Mouse (Mus musculus): Measurements from ENCODE around the gene Ltbr. TPM values are rescaled to one million over a fixed set of nuclear protein-coding genes. Genes with fewer than 3 reads are reported as not detected.
"Not testable (repeated sequence)": the region's sequence is repeated elsewhere in the genome, so short reads cannot be mapped to it uniquely, and the experiment has no call there.

Gene Ltbr
- polyA plus RNA-seq, 1 experiment, result 10.9 TPM

- no peak overlapping the region for H3K27ac ChIP-seq (ENCODE audit: control insufficient read depth, insufficient read depth, low read depth, low read length)
- no peaks in the 10 kb centered on the region for H3K27me3 ChIP-seq (ENCODE audit: control insufficient read depth, insufficient read depth, low read length)
- peaks cover 7% of the 10 kb centered on the region for H3K36me3 ChIP-seq (ENCODE audit: control insufficient read depth, insufficient read depth, low read length)
- TF ChIP-seq CTCF (IDR thresholded peaks at IDR 0.05; ENCODE audit: control insufficient read depth, insufficient read depth, insufficient replicate concordance, low read depth, low read length) (no peak), POLR2A (IDR thresholded peaks at IDR 0.05; ENCODE audit: control insufficient read depth, low read depth, low read length) (no peak)
- H3K4me3 ChIP-seq (ENCODE audit: control insufficient read depth, low read depth, low read length), result peak overlapping the region; percentile 49
- H3K4me1 ChIP-seq (ENCODE audit: control insufficient read depth, insufficient read depth, low read length), result no peaks in the 10 kb centered on the region; the same call in none of the 2 replicates
These were observed 28.9 kb downstream of the Ltbr start for GRCm38 (mm10) chr6:125284751-125285150.

GRCm38 (mm10) chr6:125284250-125284649 is 29.4 kb downstream of the Ltbr start:
- Histone ChIP-seq H3K27ac (ENCODE audit: control insufficient read depth, insufficient read depth, low read depth, low read length) (no peak overlapping the region), H3K27me3 (ENCODE audit: control insufficient read depth, insufficient read depth, low read length) (no peaks in the 10 kb centered on the region), H3K4me3 (ENCODE audit: control insufficient read depth, low read depth, low read length) (peak overlapping the region; percentile 49), H3K36me3 (ENCODE audit: control insufficient read depth, insufficient read depth, low read length) (peaks cover 7% of the 10 kb centered on the region), H3K4me1 (ENCODE audit: control insufficient read depth, insufficient read depth, low read length) (no peaks in the 10 kb centered on the region; the same call in none of the 2 replicates)
- TF ChIP-seq POLR2A (IDR thresholded peaks at IDR 0.05; ENCODE audit: control insufficient read depth, low read depth, low read length) (no peak), CTCF (IDR thresholded peaks at IDR 0.05; ENCODE audit: control insufficient read depth, insufficient read depth, insufficient replicate concordance, low read depth, low read length) (no peak)

- not testable (repeated sequence) for H3K27me3 ChIP-seq (ENCODE audit: control insufficient read depth, insufficient read depth, low read length); H3K27ac ChIP-seq (ENCODE audit: control insufficient read depth, insufficient read depth, low read depth, low read length); H3K4me1 ChIP-seq (ENCODE audit: control insufficient read depth, insufficient read depth, low read length); H3K36me3 ChIP-seq (ENCODE audit: control insufficient read depth, insufficient read depth, low read length)
- H3K4me3 ChIP-seq (ENCODE audit: control insufficient read depth, low read depth, low read length), result 0 out of 2 replicates have a peak overlapping the region, but pooled peaks have one; percentile 4
These were observed 31.0 kb downstream of the Ltbr start for GRCm38 (mm10) chr6:125282721-125283120.

- Histone ChIP-seq H3K27me3 (ENCODE audit: control insufficient read depth, insufficient read depth, low read length) (no peaks in the 10 kb centered on the region), H3K4me3 (ENCODE audit: control insufficient read depth, low read depth, low read length) (no peak overlapping the region; the same call in 1 of the 2 replicates), H3K36me3 (ENCODE audit: control insufficient read depth, insufficient read depth, low read length) (peaks cover 4% of the 10 kb centered on the region), H3K27ac (ENCODE audit: control insufficient read depth, insufficient read depth, low read depth, low read length) (no peak overlapping the region), H3K4me1 (ENCODE audit: control insufficient read depth, insufficient read depth, low read length) (no peaks in the 10 kb centered on the region; the same call in 1 of the 2 replicates)
- TF ChIP-seq CTCF (IDR thresholded peaks at IDR 0.05; ENCODE audit: control insufficient read depth, insufficient read depth, insufficient replicate concordance, low read depth, low read length) (no peak), POLR2A (IDR thresholded peaks at IDR 0.05; ENCODE audit: control insufficient read depth, low read depth, low read length) (no peak)
These were observed 34.0 kb downstream of the Ltbr start for GRCm38 (mm10) chr6:125279729-125280128.

- Histone ChIP-seq H3K4me1 (ENCODE audit: control insufficient read depth, insufficient read depth, low read length) (peaks cover 3% of the 10 kb centered on the region; the same call in 1 of the 2 replicates), H3K36me3 (ENCODE audit: control insufficient read depth, insufficient read depth, low read length) (no peaks in the 10 kb centered on the region)
- TF ChIP-seq CTCF (IDR thresholded peaks at IDR 0.05; ENCODE audit: control insufficient read depth, insufficient read depth, insufficient replicate concordance, low read depth, low read length) (no peak; the same call in 1 of the 2 replicates), POLR2A (IDR thresholded peaks at IDR 0.05; ENCODE audit: control insufficient read depth, low read depth, low read length) (no peak)
These were observed 38.7 kb downstream of the Ltbr start for GRCm38 (mm10) chr6:125274841-125275563.

GRCm38 (mm10) chr6:125272228-125272785 is 41.4 kb downstream of the Ltbr start:
- H3K4me3 ChIP-seq (ENCODE audit: control insufficient read depth, low read depth, low read length), result no peak overlapping the region
- H3K27me3 ChIP-seq (ENCODE audit: control insufficient read depth, insufficient read depth, low read length), result no peaks in the 10 kb centered on the region
- no peaks in the 10 kb centered on the region for H3K36me3 ChIP-seq (ENCODE audit: control insufficient read depth, insufficient read depth, low read length)
- H3K27ac ChIP-seq (ENCODE audit: control insufficient read depth, insufficient read depth, low read depth, low read length), result no peak overlapping the region
- no peak for TF ChIP-seq CTCF (IDR thresholded peaks at IDR 0.05; ENCODE audit: control insufficient read depth, insufficient read depth, insufficient replicate concordance, low read depth, low read length)
- no peak for TF ChIP-seq POLR2A (IDR thresholded peaks at IDR 0.05; ENCODE audit: control insufficient read depth, low read depth, low read length)
- peaks cover 3% of the 10 kb centered on the region; the same call in 1 of the 2 replicates for H3K4me1 ChIP-seq (ENCODE audit: control insufficient read depth, insufficient read depth, low read length)

More at GRCm38 (mm10) chr6:125274841-125275563, 38.7 kb downstream of the Ltbr start:
- H3K27ac ChIP-seq (ENCODE audit: control insufficient read depth, insufficient read depth, low read depth, low read length), result no peak overlapping the region
- no peak overlapping the region for H3K4me3 ChIP-seq (ENCODE audit: control insufficient read depth, low read depth, low read length)
- H3K27me3 ChIP-seq (ENCODE audit: control insufficient read depth, insufficient read depth, low read length), result no peaks in the 10 kb centered on the region

GRCm38 (mm10) chr6:125271455-125272227 is 42.0 kb downstream of the Ltbr start:
- H3K4me3 ChIP-seq (ENCODE audit: control insufficient read depth, low read depth, low read length), result peak overlapping the region; percentile 15
- H3K27me3 ChIP-seq (ENCODE audit: control insufficient read depth, insufficient read depth, low read length), result no peaks in the 10 kb centered on the region
- peaks cover 3% of the 10 kb centered on the region; the same call in 1 of the 2 replicates for H3K4me1 ChIP-seq (ENCODE audit: control insufficient read depth, insufficient read depth, low read length)
- TF ChIP-seq POLR2A (IDR thresholded peaks at IDR 0.05; ENCODE audit: control insufficient read depth, low read depth, low read length) (no peak), CTCF (IDR thresholded peaks at IDR 0.05; ENCODE audit: control insufficient read depth, insufficient read depth, insufficient replicate concordance, low read depth, low read length) (peak; percentile 69; the same call in 1 of the 2 replicates)
- no peak overlapping the region for H3K27ac ChIP-seq (ENCODE audit: control insufficient read depth, insufficient read depth, low read depth, low read length)
- no peaks in the 10 kb centered on the region for H3K36me3 ChIP-seq (ENCODE audit: control insufficient read depth, insufficient read depth, low read length)
